Mouse (Mus musculus) liver, adult (tissue): ENCODE measurements around the gene Tnfrsf21.

Experiments
- GATA4 ChIP-seq: IDR thresholded peaks from 2 replicates; pipeline ENCODE4 v1.6.1; 2014; ENCODE audit warnings: mild to moderate bottlenecking, low read length; ENCODE audit not compliant: insufficient replicate concordance

The Tnfrsf21 gene

GRCm38 (mm10) chr17:43128908-43129533 is 112.7 kb downstream of the Tnfrsf21 start:
- no peak for TF ChIP-seq GATA4

GRCm38 (mm10) chr17:43130115-43130869 is 113.9 kb downstream of the Tnfrsf21 start:
- TF ChIP-seq GATA4, result no peak

- TF ChIP-seq GATA4, result no peak
These were observed 114.5 kb downstream of the Tnfrsf21 start for GRCm38 (mm10) chr17:43130870-43131264.

GRCm38 (mm10) chr17:43132477-43132876 is 116.1 kb downstream of the Tnfrsf21 start:
- TF ChIP-seq GATA4, result no peak

GRCm38 (mm10) chr17:43133106-43133505 is 116.8 kb downstream of the Tnfrsf21 start:
- TF ChIP-seq GATA4, result no peak

GRCm38 (mm10) chr17:43134991-43135390 is 118.6 kb downstream of the Tnfrsf21 start:
- TF ChIP-seq GATA4, result no peak

- no peak for TF ChIP-seq GATA4
These were observed 119.3 kb downstream of the Tnfrsf21 start for GRCm38 (mm10) chr17:43135398-43136265.

- TF ChIP-seq GATA4, result no peak
These were observed 120.4 kb downstream of the Tnfrsf21 start for GRCm38 (mm10) chr17:43136720-43137119.

GRCm38 (mm10) chr17:43137838-43138237 is 121.5 kb downstream of the Tnfrsf21 start:
- no peak for TF ChIP-seq GATA4

GRCm38 (mm10) chr17:43138356-43138755 is 122.0 kb downstream of the Tnfrsf21 start:
- no peak for TF ChIP-seq GATA4
